Mouse (Mus musculus): ENCODE measurements around the gene Gm9639. TPM values are rescaled to one million over a fixed set of nuclear protein-coding genes. Genes with fewer than 3 reads are reported as not detected.
A peak's percentile ranks its signal among the peaks of the same experiment; 100 is the strongest.
"Not testable (repeated sequence)": the region's sequence is repeated elsewhere in the genome, so short reads cannot be mapped to it uniquely, and the experiment has no call there.

Gene Gm9639
- polyA plus RNA-seq (2015; fragmentation: Nextera tagmentation; extraction: Ambion mirVana), result not detected in 2 replicates

DNA sequence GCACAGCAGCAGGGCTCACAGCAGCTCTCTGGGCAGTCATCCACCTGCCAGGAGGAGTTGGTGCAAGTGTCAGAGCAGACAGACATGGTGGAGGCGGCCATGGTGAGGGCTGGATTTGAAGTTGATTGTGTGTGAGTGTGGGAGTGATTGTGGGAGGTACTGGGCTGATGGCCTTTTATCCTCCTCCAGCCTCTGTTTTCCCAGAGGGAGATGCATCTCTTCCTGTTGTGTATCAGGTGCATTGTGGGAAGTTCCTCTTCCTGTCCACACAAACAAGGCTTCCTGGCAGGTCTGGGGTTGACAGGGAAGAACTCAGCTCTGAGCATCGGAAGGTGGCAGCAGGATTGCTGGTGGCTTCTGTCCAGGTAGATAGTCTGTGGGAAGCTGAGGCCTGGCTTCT lies at the start of gene Gm9639:
Gm9639 (minus strand) TSS at position 101 of the 400 bp plus-strand sequence.
- no peak within 1 kb of the TSS for H3K4me2 ChIP-seq
- WGBS, result 72% methylated on average over 2 of the region's 2 CpGs
- H3K4me1 ChIP-seq, result no peaks in the 10 kb centered on the region
- H3K9me3 ChIP-seq, result no peaks in the 10 kb centered on the region
- H3K27me3 ChIP-seq (replicated peaks), result no peaks in the 10 kb centered on the region
- H3K4me3 ChIP-seq, result no peak within 1 kb of the TSS
- no peaks in the 10 kb centered on the region for H3K36me3 ChIP-seq (replicated peaks)
- H3K9ac ChIP-seq, result no peak within 1 kb of the TSS
- ATAC-seq (replicated peaks), result no peak
- H3K27ac ChIP-seq, result no peak within 1 kb of the TSS

- no peaks in the 10 kb centered on the region for H3K27me3 ChIP-seq (replicated peaks)
- H3K4me2 ChIP-seq, result no peak overlapping the region
- 0 out of 2 replicates have a peak, but pooled peaks cover under 1% of the 10 kb centered on the region for H3K9me3 ChIP-seq
- H3K4me1 ChIP-seq, result no peaks in the 10 kb centered on the region
- no peak overlapping the region for H3K9ac ChIP-seq
- H3K27ac ChIP-seq, result no peak overlapping the region
- WGBS, result 78% methylated on average over 6 of the region's 6 CpGs
- H3K36me3 ChIP-seq (replicated peaks), result no peaks in the 10 kb centered on the region
- H3K4me3 ChIP-seq, result no peak overlapping the region
- ATAC-seq (replicated peaks), result no peak
Measured at GRCm38 (mm10) chr10:77839006-77839405, 44.1 kb upstream of the Gm9639 start.

GRCm38 (mm10) chr10:77835647-77836046 lies 40.8 kb upstream of the Gm9639 start, which contains the start of gene Krtap10-10:
Gene Krtap10-10, plus strand, starts transcription at chr10:77835947.
- H3K27ac ChIP-seq, result no peak within 1 kb of the TSS
- WGBS, result 71% methylated on average over 9 of the region's 9 CpGs
- no peak within 1 kb of the TSS for H3K4me3 ChIP-seq
- ATAC-seq (replicated peaks), result no peak
- H3K4me1 ChIP-seq, result no peaks in the 10 kb centered on the region
- no peaks in the 10 kb centered on the region for H3K9me3 ChIP-seq
- H3K36me3 ChIP-seq (replicated peaks), result no peaks in the 10 kb centered on the region
- no peak within 1 kb of the TSS for H3K4me2 ChIP-seq
- no peaks in the 10 kb centered on the region for H3K27me3 ChIP-seq (replicated peaks)
- no peak within 1 kb of the TSS for H3K9ac ChIP-seq

DNA sequence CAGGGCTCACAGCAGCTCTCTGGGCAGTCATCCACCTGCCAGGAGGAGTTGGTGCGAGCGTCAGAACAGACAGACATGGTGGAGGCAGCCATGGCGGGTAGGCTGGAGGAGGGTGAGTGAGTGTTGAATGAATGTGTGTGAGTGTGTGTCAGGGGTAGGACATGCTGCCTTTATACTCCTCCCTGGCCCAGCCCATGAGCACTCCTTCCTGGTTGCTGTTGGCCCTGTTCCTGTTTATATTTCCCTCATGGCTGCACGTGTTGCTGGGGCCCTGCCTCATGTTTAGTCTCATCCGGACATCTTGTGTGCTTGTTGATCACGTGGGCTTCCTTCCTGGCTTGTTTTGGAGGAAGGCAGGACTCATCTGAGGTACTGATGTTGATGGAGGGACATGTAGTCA lies 32.1 kb upstream of the Gm9639 start, which contains the start of gene Krtap10-4:
Krtap10-4 (minus strand) TSS at position 145 of the 400 bp plus-strand sequence.
- H3K9me3 ChIP-seq, result no peaks in the 10 kb centered on the region
- no peak within 1 kb of the TSS for H3K4me2 ChIP-seq
- H3K4me1 ChIP-seq, result no peaks in the 10 kb centered on the region
- no peak for ATAC-seq (replicated peaks)
- H3K27me3 ChIP-seq (replicated peaks), result no peaks in the 10 kb centered on the region
- H3K36me3 ChIP-seq (replicated peaks), result no peaks in the 10 kb centered on the region
- no peak within 1 kb of the TSS for H3K27ac ChIP-seq
- 57% methylated on average over 6 of the region's 6 CpGs for WGBS
- H3K9ac ChIP-seq, result no peak within 1 kb of the TSS
- no peak within 1 kb of the TSS for H3K4me3 ChIP-seq

GRCm38 (mm10) chr10:77819203-77819602 lies 24.3 kb upstream of the Gm9639 start:
- Histone ChIP-seq H3K36me3 (replicated peaks) (no peaks in the 10 kb centered on the region), H3K27ac (peak overlapping the region; percentile 34; the same call in 1 of the 2 replicates), H3K4me3 (no peak overlapping the region), H3K4me2 (peak overlapping the region; percentile 18; the same call in 1 of the 2 replicates), H3K27me3 (replicated peaks) (no peaks in the 10 kb centered on the region), H3K9me3 (no peaks in the 10 kb centered on the region), H3K9ac (no peak overlapping the region), H3K4me1 (peaks cover 3% of the 10 kb centered on the region; the same call in 1 of the 2 replicates)
- WGBS, result 28% methylated on average over 4 of the region's 4 CpGs
- ATAC-seq (replicated peaks), result no peak

GRCm38 (mm10) chr10:77818523-77818922 lies 23.6 kb upstream of the Gm9639 start:
- 99% methylated on average over 4 of the region's 4 CpGs for WGBS
- H3K4me1 ChIP-seq, result peaks cover 3% of the 10 kb centered on the region; the same call in 1 of the 2 replicates
- H3K4me3 ChIP-seq, result no peak overlapping the region
- no peaks in the 10 kb centered on the region for H3K27me3 ChIP-seq (replicated peaks)
- peak overlapping the region; percentile 34; the same call in 1 of the 2 replicates for H3K27ac ChIP-seq
- H3K4me2 ChIP-seq, result no peak overlapping the region
- ATAC-seq (replicated peaks), result peak; percentile 78
- no peaks in the 10 kb centered on the region for H3K36me3 ChIP-seq (replicated peaks)
- no peak overlapping the region for H3K9ac ChIP-seq
- H3K9me3 ChIP-seq, result no peaks in the 10 kb centered on the region

DNA sequence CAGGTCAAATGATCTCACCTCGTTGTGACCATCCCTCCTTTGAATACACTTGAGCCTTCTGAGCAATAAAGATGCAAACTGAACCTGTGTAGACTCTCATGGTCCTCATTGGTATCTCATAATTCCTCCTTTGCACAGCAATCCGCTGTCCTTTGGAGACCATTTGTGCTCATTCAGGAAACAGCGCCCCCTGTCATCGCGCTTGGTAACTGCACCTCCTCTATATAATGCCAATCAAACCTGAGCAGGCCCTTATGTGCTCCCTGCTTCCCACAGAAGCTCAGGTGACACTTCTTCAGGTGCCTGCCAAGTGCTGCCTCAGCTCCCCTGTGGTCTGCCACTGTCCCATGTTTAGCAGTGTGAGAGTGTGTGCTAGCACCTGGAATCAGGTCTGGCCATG lies 20.6 kb upstream of the Gm9639 start:
- H3K4me2 ChIP-seq, result no peak overlapping the region
- WGBS, result 31% methylated on average over 5 of the region's 5 CpGs
- H3K9me3 ChIP-seq, result no peaks in the 10 kb centered on the region
- no peak for ATAC-seq (replicated peaks)
- H3K4me3 ChIP-seq, result no peak overlapping the region
- H3K9ac ChIP-seq, result no peak overlapping the region
- H3K27me3 ChIP-seq (replicated peaks), result no peaks in the 10 kb centered on the region
- H3K4me1 ChIP-seq, result peaks cover 3% of the 10 kb centered on the region; the same call in 1 of the 2 replicates
- H3K27ac ChIP-seq, result no peak overlapping the region
- no peaks in the 10 kb centered on the region for H3K36me3 ChIP-seq (replicated peaks)

- no peak for ATAC-seq (replicated peaks)
- WGBS, result 60% methylated on average over 4 of the region's 4 CpGs
- Histone ChIP-seq H3K4me2 (no peak within 1 kb of the TSS), H3K4me3 (no peak within 1 kb of the TSS), H3K4me1 (peaks cover 3% of the 10 kb centered on the region; the same call in 1 of the 2 replicates), H3K27me3 (replicated peaks) (no peaks in the 10 kb centered on the region), H3K27ac (no peak within 1 kb of the TSS), H3K9ac (no peak within 1 kb of the TSS), H3K9me3 (no peaks in the 10 kb centered on the region), H3K36me3 (replicated peaks) (no peaks in the 10 kb centered on the region)
Measured at GRCm38 (mm10) chr10:77814382-77814781, 19.5 kb upstream of the Gm9639 start, which contains the start of gene Gm2696. Gene Gm2696, plus strand, starts transcription at chr10:77814682.

DNA sequence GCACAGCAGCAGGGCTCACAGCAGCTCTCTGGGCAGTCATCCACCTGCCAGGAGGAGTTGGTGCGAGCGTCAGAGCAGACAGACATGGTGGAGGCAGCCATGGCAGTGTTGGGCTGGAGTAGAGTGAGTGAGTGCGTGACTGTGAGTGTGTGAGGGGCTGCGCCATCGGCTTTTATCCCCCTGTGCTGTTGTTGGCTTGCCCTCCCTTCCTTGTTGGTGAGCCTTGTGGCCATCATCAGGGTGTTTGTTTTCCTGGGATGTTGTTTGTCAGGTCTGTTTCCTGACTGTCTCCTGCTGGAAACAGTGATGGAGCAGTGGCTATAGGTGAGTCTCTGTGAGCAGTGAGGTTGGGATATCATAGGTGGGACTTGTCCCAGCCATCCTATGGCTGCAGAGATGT lies 16.9 kb upstream of the Gm9639 start, which contains the start of gene Gm9507:
Gm9507 (minus strand) TSS at position 101 of the 400 bp plus-strand sequence.
- 63% methylated on average over 5 of the region's 5 CpGs for WGBS
- ATAC-seq (replicated peaks), result no peak

DNA sequence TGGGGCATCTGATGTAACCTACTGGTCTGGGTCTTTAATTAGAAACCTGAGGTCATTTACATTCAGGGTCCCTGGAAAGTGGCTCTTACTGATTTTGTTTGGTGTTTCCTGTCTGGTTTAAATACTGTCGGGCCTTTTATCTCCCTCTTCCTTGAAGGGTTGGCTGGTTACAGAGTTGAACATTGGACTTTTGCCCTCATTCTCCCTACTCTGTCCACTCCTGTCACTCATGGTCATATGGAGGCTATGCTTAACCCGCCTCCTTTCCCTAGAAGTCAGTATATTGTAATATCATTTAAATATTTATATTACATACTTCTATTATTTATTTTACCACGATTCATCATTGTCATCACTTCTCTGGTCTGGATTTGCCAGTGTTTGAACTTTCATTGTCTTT lies 9.2 kb upstream of the Gm9639 start:
- Histone ChIP-seq H3K27ac (no peak overlapping the region), H3K4me1 (no peaks in the 10 kb centered on the region), H3K27me3 (replicated peaks) (no peaks in the 10 kb centered on the region), H3K36me3 (replicated peaks) (no peaks in the 10 kb centered on the region), H3K4me2 (no peak overlapping the region), H3K9me3 (no peaks in the 10 kb centered on the region), H3K4me3 (no peak overlapping the region), H3K9ac (no peak overlapping the region)
- no peak for ATAC-seq (replicated peaks)
- WGBS, result 89% methylated on average over 3 of the region's 3 CpGs

More for the DNA sequence above, 16.9 kb upstream of the Gm9639 start, which contains the start of gene Gm9507:
- H3K36me3 ChIP-seq (replicated peaks), result no peaks in the 10 kb centered on the region
- H3K4me2 ChIP-seq, result no peak within 1 kb of the TSS
- no peak within 1 kb of the TSS for H3K4me3 ChIP-seq
- H3K9ac ChIP-seq, result no peak within 1 kb of the TSS
- H3K4me1 ChIP-seq, result no peaks in the 10 kb centered on the region
- H3K9me3 ChIP-seq, result no peaks in the 10 kb centered on the region
- H3K27ac ChIP-seq, result no peak within 1 kb of the TSS
- no peaks in the 10 kb centered on the region for H3K27me3 ChIP-seq (replicated peaks)

- H3K27ac ChIP-seq, result no peak within 1 kb of the TSS
- no peaks in the 10 kb centered on the region for H3K9me3 ChIP-seq
- no peaks in the 10 kb centered on the region for H3K36me3 ChIP-seq (replicated peaks)
- H3K4me2 ChIP-seq, result no peak within 1 kb of the TSS
- 70% methylated on average over 8 of the region's 8 CpGs for WGBS
- no peaks in the 10 kb centered on the region for H3K4me1 ChIP-seq
- ATAC-seq (replicated peaks), result no peak
- H3K4me3 ChIP-seq, result no peak within 1 kb of the TSS
- no peaks in the 10 kb centered on the region for H3K27me3 ChIP-seq (replicated peaks)
- H3K9ac ChIP-seq, result no peak within 1 kb of the TSS
Measured at GRCm38 (mm10) chr10:77798921-77799508, 4.1 kb upstream of the Gm9639 start, which contains the start of gene Gm19668. Gene Gm19668, minus strand, starts transcription at chr10:77799133.

DNA sequence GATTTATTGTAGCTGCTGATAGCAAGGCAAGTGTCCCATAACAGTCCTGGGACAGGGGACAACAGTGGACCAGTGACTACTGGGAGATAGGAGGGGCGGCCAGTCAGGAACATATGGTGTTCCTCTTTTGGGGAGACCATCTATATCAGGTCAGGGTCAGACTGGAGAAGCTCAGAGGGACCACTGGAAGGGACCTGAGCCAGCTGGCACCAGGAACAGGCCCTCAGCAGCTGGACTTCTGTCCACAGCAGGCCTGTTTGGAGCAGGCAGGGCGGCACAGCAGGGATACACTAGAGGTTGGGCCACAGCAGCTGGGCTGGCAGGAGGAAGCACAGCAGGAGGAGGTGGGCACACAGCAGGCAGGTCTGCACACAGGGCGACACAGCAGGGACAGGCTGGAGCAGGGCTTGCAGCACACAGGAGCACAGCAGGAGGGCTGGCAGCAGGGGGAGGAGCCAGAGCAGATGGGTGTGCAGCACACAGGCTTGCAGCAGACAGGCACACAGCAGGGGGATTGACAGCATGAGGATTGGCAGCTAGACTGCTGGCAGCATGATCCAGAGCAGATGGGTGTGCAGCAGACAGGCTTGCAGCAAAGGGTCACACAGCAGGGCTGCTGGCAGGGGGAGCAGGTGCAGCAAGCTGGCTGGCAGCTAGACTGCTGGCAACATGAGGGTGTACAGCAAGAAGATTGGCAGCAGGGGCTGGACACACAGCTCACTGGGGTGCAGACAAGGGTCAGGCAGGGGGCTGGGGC lies 3.5 kb upstream of the Gm9639 start:
- not testable (repeated sequence) for ATAC-seq (replicated peaks); H3K9ac ChIP-seq; H3K4me1 ChIP-seq; H3K4me3 ChIP-seq; H3K36me3 ChIP-seq (replicated peaks); H3K27ac ChIP-seq; H3K4me2 ChIP-seq; H3K27me3 ChIP-seq (replicated peaks); H3K9me3 ChIP-seq
- 39% methylated on average over 3 of the region's 3 CpGs for WGBS
